Mouse (Mus musculus) heart, postnatal 0 days (tissue): ENCODE results near the gene Fam114a2.

Experiments used
- CTCF ChIP-seq: IDR thresholded peaks from 2 replicates; pipeline ENCODE4 v1.5.1; 2016; ENCODE audit warnings: antibody characterized with exemption, control low read depth, low read depth
- EP300 ChIP-seq: IDR thresholded peaks from 2 replicates; pipeline ENCODE4 v1.6.1; 2016; ENCODE audit warnings: antibody characterized with exemption, low read depth

GRCm38 (mm10) chr11:57498215-57498614 lies 20.2 kb downstream of the Fam114a2 start:
- TF ChIP-seq CTCF (no peak), EP300 (no peak)
